Mouse (Mus musculus) mature B cell (primary cell): ENCODE measurements around the gene Fgfr2.

ENCODE experiments used
- in situ Hi-C: fragments of 300-500 bp; cut with MboI; formaldehyde crosslinking; loops from 2 replicates; pipeline ENCODE4 v1.14.3; 2019

Gene Fgfr2

DNA sequence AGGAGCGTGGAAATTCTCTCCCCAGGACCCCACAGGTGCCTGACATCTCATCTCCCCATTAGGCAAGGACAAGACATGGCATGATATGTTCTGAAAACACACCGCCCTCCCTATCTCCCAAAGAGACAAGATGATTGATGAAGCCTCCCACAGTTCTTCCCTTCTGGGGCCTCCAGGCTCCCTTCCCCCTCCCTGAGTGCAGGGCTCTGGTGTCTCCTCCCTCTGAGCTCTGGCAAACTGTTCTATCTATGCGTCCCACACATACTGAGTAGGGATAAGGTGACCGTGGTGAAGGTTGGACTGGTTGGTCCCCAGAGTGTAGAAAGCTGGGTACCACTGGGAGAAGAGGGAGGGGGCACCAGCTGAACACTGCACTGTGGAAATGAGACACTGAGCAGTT is 1024.7 kb downstream of the Fgfr2 start:
- in situ Hi-C loops = no loop called here

GRCm38 (mm10) chr7:132094666-132095065 is 1028.5 kb downstream of the Fgfr2 start:
- in situ Hi-C loops = no loop called here

DNA sequence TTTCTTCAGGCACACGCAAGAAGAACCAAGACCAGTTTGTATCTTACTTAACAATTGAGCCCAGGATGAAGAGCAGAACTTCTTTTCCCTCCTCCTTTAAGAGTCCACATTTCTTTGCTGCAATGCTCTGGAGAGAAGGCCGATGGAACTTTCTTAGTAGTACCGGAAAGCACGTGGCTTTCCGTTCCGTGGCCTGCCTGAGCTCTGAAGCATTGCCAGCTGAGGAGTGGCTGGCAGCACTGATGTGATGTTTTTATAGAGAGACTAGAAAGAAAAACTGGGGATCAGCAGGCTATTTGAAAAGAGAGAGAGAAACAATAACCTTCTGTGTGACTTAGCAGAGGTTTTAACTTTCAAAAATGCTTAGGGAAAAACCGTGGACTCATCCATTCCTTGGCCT is 1031.6 kb downstream of the Fgfr2 start:
- in situ Hi-C loops = no loop called here

- in situ Hi-C loops = no loop called here
Measured at GRCm38 (mm10) chr7:132088606-132089005, 1034.5 kb downstream of the Fgfr2 start.

GRCm38 (mm10) chr7:132088181-132088580 is 1035.0 kb downstream of the Fgfr2 start:
- in situ Hi-C loops = no loop called here

DNA sequence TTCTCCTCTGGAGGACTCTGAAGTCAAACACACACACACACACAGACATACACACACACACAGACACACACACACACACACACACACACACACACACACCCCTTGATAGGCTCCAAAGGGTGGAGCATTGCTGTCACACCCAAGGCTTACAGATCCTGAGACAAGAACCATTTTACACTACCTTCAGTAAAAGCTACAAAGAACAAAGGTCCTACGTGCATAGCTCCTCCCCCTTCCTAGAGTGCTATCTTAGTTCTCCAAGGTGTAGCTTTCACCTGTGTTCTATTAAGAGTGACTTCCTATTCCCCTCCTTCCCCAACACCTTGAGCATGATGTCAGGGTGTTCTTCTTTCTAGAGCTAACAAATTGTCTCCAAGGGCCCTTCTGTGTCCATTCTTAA is 1047.3 kb downstream of the Fgfr2 start:
- in situ Hi-C loops = no loop called here

DNA sequence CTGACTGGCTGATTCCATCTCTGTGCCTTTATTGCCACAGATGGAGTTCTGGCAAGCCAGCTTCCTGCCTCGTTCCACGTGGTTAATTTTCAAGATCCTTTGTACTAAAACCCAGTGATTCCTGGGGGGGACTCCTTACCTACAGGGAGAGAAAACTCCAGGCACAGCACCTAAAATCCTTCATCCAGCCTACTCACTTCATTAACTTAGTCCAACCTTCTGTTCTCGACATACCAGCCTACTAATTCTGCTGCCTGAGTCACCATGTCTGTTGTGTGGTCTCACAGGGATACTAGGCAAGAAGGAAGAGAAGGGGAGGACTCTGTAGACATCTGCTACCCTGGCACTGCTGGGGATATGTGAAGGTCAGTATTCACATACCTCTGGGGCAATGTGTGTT is 1048.6 kb downstream of the Fgfr2 start:
- in situ Hi-C loops = no loop called here

GRCm38 (mm10) chr7:132070877-132071625 is 1052.1 kb downstream of the Fgfr2 start:
- in situ Hi-C loops = no loop called here

DNA sequence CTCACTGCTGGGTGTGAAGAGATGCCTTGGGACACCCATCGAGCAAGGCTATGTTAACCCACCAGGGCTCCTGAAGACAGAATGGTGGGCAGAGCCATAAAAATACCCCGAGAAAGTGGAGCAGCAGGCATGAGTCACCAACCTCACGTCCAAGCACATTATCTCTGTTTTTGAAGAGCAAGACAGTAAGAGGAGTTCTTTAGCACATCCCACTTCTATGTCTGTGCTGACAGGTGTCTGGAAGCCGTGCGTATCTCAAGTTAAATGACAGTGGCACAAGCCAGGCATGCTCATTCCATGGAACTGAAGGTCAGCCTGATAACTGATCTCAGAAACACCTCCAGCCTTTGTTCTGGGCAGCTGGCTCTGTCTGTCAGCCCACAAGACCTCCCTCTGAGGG is 1055.2 kb downstream of the Fgfr2 start:
- in situ Hi-C loops = no loop called here

DNA sequence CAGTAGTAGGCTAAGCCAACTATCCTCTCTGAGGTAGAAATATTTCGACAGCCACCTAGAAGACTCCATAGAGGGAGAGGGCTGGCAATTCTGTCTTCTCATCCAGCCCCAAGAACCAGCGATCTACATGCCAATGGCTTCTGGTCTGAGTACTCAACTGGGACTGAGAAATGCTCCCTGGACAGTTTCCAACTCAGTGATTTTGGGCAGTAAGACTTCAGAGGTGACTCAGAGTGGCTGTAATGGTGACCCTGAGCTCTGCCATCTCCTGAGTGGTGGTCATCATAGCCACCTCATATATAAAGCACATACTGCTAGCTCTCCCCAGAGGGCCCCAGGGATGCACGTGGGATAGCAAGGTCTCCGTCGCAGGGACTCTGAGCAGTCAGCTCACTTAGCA is 1055.6 kb downstream of the Fgfr2 start:
- in situ Hi-C loops = no loop called here

DNA sequence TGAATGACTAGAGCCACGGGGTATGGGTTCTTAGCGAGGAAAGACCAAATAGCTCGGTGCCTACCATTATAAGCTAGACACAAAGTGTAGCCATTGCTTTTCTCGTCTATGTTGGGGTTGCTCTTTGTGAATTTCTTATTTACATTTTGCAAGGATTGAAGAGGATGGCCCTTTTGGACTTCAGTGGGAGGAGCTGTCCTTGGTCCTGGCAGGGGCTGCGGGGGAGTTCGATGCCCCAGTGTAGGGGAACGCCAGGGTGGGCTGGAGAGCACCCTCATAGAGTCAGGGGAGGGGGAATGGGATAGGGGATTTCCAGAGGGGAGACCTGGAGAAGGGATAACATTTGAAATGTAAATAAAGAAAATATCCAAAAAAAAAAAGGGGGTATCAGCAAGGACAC is 1063.0 kb downstream of the Fgfr2 start:
- in situ Hi-C loops = no loop called here

GRCm38 (mm10) chr7:132056565-132056964 is 1066.6 kb downstream of the Fgfr2 start:
- in situ Hi-C loops = no loop called here

DNA sequence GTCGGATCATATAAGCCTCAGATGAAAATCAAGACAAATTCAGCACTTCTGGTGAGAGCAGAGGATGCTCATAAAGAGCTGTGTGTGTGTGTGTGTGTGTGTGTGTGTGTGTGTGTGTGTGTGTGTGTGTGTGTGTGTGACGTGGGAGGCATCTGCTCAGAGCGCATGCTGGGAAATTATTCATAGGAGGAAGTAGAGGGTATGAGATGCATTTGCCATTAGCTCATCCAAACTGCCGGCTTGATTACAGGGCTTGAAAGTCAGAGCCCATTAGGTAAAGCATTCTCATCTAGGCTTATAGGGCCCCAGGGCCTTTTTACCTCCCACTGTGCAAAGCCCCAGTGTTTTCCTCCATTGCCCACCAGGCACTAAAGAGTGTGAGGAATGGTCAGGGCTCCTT is 1076.5 kb downstream of the Fgfr2 start:
- in situ Hi-C loops = no loop called here

GRCm38 (mm10) chr7:132031940-132032531 is 1091.1 kb downstream of the Fgfr2 start:
- in situ Hi-C loops = no loop called here

GRCm38 (mm10) chr7:132026671-132027070 is 1096.5 kb downstream of the Fgfr2 start:
- in situ Hi-C loops = no loop called here

GRCm38 (mm10) chr7:132025591-132025990 is 1097.6 kb downstream of the Fgfr2 start:
- in situ Hi-C loops = no loop called here

GRCm38 (mm10) chr7:132015933-132016332 is 1107.2 kb downstream of the Fgfr2 start:
- in situ Hi-C loops = no loop called here

GRCm38 (mm10) chr7:132015193-132015592 is 1108.0 kb downstream of the Fgfr2 start:
- in situ Hi-C loops = no loop called here

- in situ Hi-C loops = no loop called here
Measured at GRCm38 (mm10) chr7:132013970-132014369, 1109.2 kb downstream of the Fgfr2 start.

DNA sequence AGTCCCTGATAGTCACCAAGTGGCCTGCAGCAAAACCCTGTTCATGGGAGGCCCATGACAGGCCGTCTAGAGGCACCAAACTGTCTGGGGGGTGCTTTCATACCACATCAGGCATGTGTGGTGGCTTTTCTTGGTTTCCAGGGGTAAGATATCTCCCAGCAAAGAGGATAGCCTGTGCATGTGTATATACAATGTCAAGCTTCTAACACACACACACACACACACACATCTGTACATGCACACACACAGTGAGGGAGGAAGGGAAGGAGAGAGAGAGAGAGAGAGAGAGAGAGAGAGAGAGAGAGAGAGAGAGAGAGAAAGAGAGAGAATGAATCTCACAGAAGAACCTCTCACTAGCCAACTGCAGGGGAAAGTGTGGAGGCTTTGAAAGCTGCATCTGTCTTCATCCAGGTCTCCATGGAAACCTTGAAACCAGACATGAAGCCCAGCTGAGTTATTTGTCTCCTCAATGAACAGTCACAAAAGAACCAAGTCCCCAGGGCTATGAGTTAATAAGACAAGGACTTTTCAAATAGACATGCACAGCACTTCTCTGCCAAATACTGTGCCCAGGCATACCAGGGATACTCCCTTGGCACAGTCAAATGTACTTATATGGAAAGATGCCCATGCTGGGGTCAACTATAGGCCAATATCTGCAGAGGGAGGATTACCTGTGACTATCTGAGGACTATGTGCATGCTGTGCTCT is 1110.0 kb downstream of the Fgfr2 start:
- in situ Hi-C loops = no loop called here

- in situ Hi-C loops = no loop called here
Measured at GRCm38 (mm10) chr7:132009002-132009401, 1114.1 kb downstream of the Fgfr2 start.

DNA sequence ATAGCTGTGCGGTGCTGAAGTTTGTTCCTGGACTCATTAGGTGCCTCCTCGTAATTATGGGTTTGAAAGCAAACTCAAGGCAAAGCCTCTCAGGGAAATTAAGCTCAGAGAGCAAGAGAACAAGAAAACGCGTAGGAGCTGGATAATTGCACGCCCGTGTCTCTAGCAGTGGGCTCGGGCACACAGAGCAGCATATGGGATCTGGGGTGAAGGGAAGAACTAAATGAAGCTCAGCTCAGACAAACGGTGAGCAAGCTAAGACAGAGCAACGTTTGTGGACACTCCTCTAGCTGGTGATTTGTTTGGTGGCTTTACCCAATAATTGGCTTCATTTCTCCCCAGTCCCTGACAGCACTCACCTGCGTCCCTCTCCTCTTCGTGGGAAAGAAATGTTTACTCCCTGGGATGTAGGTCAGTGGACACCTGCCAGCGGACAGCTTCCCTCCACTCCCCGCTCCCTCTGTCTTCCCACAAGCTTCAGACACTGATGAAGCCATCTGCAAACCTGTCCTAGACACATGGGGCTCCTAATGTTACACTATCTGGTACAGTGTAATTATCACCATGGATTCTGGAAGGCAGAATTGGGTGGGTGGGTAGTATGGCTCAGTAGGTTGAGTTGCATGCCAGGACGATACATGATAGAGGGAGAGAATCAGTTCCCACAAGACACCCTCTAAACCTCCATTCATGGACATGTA is 1117.0 kb downstream of the Fgfr2 start:
- in situ Hi-C loops = no loop called here

GRCm38 (mm10) chr7:131992873-131993272 is 1130.3 kb downstream of the Fgfr2 start:
- in situ Hi-C loops = no loop called here
